Mouse (Mus musculus) adrenal gland, postnatal 14 days (tissue): ENCODE results near the gene Dusp1. TPM values are rescaled to one million over a fixed set of nuclear protein-coding genes. Genes with fewer than 3 reads are reported as not detected.

Source experiments
- DNase-seq: peaks from one replicate; pipeline ENCODE4 v3.0.0; 2021; ENCODE audit warnings: mixed read lengths
- total RNA-seq: library from RNA; stranded (reverse); gene quantifications from 2 replicates; pipeline ENCODE4 v1.2.3, GENCODE M21; 2021

Dusp1 gene
- total RNA-seq, 1 experiment from 2014 or later, result 66.3 TPM

- DNase-seq, result no peak
Measured at GRCm38 (mm10) chr17:26584063-26584462, 22.1 kb upstream of the Dusp1 start.

GRCm38 (mm10) chr17:26583606-26584005 is 21.7 kb upstream of the Dusp1 start:
- DNase-seq, result peak; percentile 43

- no peak for DNase-seq
Measured at GRCm38 (mm10) chr17:26583056-26583455, 21.1 kb upstream of the Dusp1 start.

- DNase-seq, result peak; percentile 88
Measured at GRCm38 (mm10) chr17:26582297-26582696, 20.4 kb upstream of the Dusp1 start.

DNA sequence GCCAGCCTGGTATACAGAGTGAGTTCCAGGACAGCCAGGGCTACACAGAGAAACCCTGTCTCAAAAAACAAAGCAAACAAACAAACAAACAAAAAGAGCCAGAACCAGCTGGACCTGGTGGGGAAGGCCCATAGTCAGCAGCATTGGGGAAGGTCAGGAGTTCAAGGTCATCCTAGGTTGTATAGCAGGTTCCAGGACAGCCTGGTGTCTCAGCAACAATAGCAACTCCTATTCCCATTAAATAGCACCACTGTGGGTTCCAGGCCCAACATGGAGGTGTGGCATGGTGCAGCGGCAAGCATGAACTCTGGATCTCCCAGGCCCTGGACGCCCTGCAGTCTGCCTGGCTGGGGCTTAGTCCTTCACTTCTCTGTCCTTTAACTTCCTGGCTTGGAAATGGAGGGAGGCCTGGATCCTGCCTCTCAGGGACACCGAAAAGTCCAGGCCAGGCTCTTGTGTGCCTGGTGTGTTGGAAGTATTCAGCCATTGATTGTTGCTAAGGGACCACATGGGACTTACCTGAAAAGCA is 19.0 kb upstream of the Dusp1 start:
- no peak for DNase-seq

GRCm38 (mm10) chr17:26579396-26579795 is 17.5 kb upstream of the Dusp1 start:
- DNase-seq, result no peak

GRCm38 (mm10) chr17:26578771-26579170 is 16.8 kb upstream of the Dusp1 start:
- DNase-seq, result no peak

- DNase-seq, result no peak
Measured at GRCm38 (mm10) chr17:26578162-26578561, 16.2 kb upstream of the Dusp1 start.

DNA sequence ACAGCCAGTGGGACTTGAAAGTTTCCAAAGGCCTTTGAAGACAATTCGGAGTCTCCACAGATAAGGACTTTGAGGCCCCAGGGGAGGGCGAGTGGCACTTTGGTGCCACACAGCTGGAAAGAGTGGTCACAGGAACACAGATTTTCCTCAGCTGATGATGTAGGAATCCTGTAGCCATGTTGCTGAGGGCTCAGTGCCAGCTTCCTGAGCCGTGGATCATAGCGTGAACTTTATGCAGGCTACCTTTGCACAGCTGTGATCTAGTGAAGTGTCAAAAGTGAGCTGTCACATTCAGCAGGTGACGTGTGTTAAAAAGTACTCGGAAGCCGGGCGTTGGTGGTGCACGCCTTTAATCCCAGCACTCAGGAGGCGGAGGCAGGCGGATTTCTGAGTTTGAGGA is 15.4 kb upstream of the Dusp1 start:
- DNase-seq, result no peak

DNA sequence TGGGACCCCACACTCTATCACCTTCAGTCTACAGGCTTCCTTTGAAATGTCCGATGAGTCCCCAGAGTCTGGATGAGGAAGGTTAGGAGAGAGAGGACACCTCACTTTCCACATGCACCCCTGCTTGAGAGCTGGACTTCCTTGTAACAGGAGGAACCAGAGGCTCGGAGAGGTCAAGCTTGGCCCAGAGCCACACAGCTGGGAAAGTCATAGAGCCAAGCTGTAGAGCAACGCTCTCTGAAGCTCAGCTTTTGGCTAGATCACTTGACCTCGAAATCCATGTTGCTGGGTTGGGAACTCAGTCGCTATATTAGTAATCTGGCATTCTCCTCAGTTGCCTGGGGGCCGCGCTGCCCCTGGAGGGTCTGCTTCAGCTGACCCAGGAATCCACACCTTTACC is 14.9 kb upstream of the Dusp1 start:
- peak; percentile 83 for DNase-seq

GRCm38 (mm10) chr17:26575786-26576690 is 14.1 kb upstream of the Dusp1 start:
- DNase-seq, result no peak

DNA sequence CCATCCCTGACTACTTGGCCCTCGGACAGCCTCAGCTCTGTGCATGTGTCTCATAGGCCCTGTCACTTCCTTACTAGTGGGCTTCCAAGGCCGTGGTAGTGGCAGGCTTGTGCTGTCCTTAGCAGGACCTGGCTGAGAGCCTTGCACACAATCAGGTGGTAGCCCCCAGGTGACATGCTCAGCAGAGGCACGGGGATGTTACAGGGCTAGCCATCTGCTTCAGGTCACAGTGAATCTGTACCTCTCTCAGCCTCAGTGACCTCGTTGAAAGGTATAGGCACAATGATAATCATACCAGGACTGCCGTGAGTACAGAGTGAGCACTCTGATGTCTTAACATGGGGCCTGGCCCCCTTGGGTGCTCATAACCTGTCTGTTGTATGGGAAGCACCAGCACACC is 12.8 kb upstream of the Dusp1 start:
- no peak for DNase-seq

GRCm38 (mm10) chr17:26574118-26574517 is 12.2 kb upstream of the Dusp1 start:
- no peak for DNase-seq

GRCm38 (mm10) chr17:26572265-26572664 is 10.3 kb upstream of the Dusp1 start:
- DNase-seq, result no peak

GRCm38 (mm10) chr17:26571377-26571776 is 9.4 kb upstream of the Dusp1 start:
- peak; percentile 90 for DNase-seq

GRCm38 (mm10) chr17:26570651-26571118 is 8.8 kb upstream of the Dusp1 start:
- no peak for DNase-seq

DNA sequence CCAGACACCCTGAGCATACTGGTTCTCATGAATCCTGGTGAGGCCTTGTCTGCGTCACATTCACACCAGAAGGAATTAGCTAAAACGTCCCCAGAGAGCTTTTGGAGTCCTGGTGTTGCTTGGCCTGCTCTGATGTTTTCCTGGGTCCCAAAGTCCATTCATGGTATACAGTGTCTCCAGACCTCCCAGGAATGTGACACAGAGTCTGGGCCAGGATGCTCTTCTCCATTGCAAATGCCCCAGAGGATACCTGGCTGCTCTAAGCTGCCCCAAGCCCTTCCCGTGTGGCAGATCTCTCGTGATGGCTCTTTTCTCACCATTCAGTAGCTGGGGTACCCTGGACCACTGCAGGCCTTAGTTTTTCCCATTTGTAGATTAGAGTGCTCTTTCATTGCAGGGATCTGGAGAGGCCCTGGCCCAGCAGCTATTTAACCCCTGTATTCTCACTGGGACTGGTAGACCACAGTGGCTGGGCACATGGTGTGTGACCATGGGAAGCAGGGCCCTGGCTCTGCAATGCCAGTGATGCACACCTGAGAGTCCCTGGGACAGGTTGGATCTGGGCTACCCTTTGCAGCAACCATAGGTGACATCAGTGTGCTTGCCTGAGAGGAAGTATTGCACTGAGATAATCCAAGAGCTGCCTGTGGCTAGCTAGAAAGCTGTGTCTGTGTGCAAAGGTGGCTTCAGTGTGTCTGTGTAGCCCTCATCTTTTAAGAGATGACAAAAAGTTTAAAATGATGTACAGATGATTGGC is 7.8 kb upstream of the Dusp1 start:
- DNase-seq, result no peak

- DNase-seq, result no peak
Measured at GRCm38 (mm10) chr17:26567818-26568173, 5.9 kb upstream of the Dusp1 start.

DNA sequence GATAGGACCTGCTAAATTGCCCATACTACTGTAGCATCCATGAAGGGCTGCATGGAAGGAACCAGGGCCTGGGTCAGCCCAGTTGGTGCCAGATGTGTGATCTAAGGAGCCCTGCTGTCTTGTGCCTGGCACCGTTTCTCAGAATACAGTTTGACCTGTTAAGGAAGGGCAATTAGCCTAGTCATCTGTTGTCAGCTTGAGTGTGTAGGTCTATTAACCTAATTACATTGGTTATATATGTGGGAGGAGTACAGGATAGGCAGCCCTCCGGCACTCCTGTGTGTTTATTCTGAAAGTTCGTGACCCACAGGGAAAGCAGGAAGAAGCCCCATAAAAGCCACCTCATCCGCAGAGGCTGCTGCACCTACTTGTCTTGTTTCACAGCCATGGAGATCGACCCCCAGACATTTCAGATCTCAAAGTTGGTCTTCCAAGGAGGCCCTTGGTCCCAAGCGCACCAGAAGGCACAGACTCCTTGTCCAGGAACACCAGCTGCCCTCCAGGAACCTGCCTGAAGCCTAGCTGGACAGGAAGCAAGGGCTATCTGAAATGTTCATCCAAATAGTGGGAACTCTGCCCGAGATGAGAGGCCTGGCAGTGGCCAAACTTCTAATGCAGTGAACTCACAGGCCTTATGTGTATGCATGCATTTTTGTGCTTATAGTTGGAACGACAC is 5.4 kb upstream of the Dusp1 start:
- no peak for DNase-seq

DNA sequence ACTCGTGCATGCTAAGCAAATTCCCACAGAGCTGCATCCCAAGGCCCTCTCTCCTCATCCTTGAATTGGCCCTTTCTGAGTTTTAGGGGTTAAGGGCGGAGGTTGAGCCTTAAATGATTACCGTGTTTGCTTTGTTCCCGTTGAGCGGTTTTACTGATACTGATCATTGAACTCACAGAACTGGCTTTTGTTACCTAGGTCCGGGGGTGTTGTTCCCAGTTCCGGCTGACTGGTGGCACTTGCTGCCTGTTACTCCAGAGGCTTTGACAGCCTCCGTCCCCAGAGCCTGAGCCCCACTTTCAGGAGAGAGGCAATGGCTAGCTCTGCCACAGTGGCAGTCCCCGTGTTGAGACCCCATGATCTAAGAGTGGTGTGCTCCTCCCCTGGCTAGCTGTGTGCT is 2.5 kb upstream of the Dusp1 start:
- no peak for DNase-seq

- DNase-seq, result no peak
Measured at GRCm38 (mm10) chr17:26563476-26563875, 1.5 kb upstream of the Dusp1 start.

- DNase-seq, result no peak
Measured at GRCm38 (mm10) chr17:26562292-26562691, 364 bp upstream of the Dusp1 start.

GRCm38 (mm10) chr17:26561290-26561640 is 663 bp downstream of the Dusp1 start, which contains the start of gene Ergic1:
TSS of gene Ergic1 (plus strand) at chr17:26561489.
- DNase-seq, result peak; percentile 98
